Mouse (Mus musculus): ENCODE results near the gene Itk.
A peak's percentile ranks its signal among the peaks of the same experiment; 100 is the strongest.
"Not testable (repeated sequence)": the region's sequence is repeated elsewhere in the genome, so short reads cannot be mapped to it uniquely, and the experiment has no call there.

The Itk gene

DNA sequence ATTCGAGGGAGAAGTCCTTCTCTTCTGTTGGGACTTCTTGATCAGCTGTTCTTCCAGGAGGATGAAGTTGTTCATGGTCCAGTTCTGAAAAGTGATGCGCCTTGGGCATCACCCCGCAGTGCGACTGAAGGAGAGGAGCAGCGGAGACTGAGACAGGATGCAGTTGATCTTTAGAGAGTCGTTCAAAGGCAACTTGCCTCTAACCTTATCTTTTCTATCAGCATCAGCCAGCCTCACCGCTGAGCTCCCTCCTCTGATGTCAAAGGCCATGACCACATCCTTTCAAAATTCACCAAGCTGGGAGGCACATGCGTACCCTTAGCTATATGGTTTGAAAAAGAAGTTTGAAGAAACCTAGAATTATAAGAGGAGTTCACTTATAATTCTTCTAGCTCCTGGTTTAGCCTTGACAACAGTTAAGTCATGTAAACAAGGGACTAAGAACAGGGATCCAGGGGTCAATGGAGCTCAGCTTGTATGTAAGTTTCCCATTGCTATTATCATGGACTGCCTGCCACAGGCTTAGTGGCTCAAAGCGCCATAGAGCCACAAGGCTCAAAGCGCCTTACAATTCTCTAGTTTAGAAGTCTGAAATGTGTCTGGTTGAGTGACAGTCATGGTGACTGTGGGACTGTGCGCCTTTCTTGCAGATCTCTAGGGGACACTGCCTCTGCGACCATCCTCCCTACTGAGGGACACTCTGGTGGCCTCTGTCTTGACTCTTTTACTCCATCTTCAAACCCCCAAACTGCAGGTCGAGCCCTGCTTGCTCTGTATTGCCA lies at the start of gene Itk:
Gene Itk (minus strand): TSS at position 180 of the 782 bp plus-strand sequence.
- DNase-seq (ENCODE audit: low read depth in 1 of 2, low spot score in 2 of 2) = no peak

GRCm38 (mm10) chr11:46437459-46438000 lies 48.2 kb upstream of the Itk start:
- DNase-seq (ENCODE audit: low read depth in 1 of 2, low spot score in 2 of 2) = no peak

GRCm38 (mm10) chr11:46436760-46437458 lies 47.6 kb upstream of the Itk start, which contains the start of gene Med7:
Med7 (plus strand) TSS chr11:46436925.
- peak; percentile 81 to 86 for DNase-seq (ENCODE audit: low read depth in 1 of 2, low spot score in 2 of 2)

- DNase-seq (ENCODE audit: low read depth in 1 of 2, low spot score in 2 of 2) = no peak
Measured at GRCm38 (mm10) chr11:46435363-46435762, 46.0 kb upstream of the Itk start.

DNA sequence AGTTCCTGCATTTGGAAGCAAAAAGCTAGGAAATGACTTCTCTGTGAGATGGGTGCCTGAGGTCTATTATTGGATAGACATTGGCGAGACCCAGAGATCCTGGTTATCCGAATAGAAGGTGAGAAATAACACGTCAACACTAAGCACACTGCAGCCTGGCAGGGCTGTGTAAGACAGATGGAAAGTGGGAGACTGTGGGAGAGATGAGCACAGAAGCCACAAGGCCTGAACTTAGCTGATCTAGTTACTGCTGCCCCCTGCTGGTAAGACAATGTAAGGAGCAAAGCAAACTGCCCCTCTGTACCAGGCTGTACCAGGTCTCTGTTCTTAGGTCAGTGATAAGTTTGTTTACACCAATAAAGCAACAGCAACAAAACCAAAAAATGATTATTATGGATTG lies 41.8 kb upstream of the Itk start:
- DNase-seq (ENCODE audit: low read depth in 1 of 2, low spot score in 2 of 2) = peak in 1 of 2 experiments; percentile 41

DNA sequence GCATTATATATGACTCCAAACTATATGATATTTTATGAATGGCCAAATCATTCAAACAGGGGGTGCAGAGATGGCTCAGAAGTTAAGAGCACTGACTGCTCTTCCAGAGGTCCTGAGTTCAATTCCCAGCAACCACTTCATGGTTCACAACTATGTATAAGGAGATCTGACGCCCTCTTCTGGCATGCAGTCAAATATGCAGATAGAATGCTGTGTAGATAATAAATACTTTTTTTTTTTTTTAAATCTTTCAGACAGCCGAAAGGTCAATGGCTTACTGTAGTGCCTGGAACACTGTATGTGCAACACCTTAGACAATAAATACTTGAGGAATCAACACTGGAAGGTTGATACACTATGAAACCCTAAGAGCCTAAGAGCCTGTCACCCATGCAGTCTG lies 40.8 kb upstream of the Itk start:
- no peak for DNase-seq (ENCODE audit: low read depth in 1 of 2, low spot score in 2 of 2)

DNA sequence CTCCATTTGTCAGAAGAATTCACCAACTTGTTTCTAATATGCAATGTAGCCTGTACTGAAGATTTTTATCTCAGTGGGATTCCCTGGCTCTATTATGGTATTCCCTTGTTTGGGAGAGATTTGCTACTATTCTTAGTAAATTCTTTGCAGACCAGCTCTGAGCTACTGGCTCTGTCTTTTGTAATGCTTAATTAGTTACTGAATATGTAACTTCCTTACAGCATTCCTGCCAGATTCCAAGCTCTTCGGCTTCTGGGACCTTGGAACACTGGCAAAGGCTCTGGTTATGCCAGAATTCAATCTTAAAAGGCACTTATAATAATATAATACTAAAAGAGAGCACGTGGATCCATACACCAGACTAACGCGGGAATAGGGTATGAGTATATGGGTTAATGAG lies 38.8 kb upstream of the Itk start:
- not testable (repeated sequence) for DNase-seq (ENCODE audit: low read depth in 1 of 2, low spot score in 2 of 2)

- DNase-seq (ENCODE audit: low read depth in 1 of 2, low spot score in 2 of 2) = no peak
Measured at GRCm38 (mm10) chr11:46421086-46421888, 32.0 kb upstream of the Itk start.

DNA sequence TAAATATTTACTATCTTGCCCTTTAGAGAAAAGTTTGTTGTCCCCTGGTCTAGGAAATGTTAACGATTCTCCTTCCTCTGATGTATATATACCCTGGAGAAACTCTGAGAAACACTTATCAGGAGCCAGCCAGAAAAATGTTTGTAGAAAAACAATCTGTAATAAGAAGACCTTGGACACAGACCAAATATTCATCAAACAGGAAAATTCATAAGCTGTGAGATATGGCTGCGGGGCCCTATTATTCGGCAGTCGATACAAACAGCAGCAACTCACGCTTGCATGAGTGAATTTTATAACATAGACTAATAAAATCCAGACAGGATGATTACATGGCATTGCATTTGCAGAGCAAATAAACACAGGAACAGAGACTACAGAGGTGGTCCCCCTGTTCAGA lies 29.5 kb upstream of the Itk start:
- DNase-seq (ENCODE audit: low read depth in 1 of 2, low spot score in 2 of 2) = no peak

- DNase-seq (ENCODE audit: low read depth in 1 of 2, low spot score in 2 of 2) = no peak
Measured at GRCm38 (mm10) chr11:46418438-46418837, 29.1 kb upstream of the Itk start.

GRCm38 (mm10) chr11:46410018-46410563 lies 20.8 kb upstream of the Itk start:
- no peak for DNase-seq (ENCODE audit: low read depth in 1 of 2, low spot score in 2 of 2)

- DNase-seq (ENCODE audit: low read depth in 1 of 2, low spot score in 2 of 2) = no peak
Measured at GRCm38 (mm10) chr11:46406721-46407120, 17.4 kb upstream of the Itk start.

DNA sequence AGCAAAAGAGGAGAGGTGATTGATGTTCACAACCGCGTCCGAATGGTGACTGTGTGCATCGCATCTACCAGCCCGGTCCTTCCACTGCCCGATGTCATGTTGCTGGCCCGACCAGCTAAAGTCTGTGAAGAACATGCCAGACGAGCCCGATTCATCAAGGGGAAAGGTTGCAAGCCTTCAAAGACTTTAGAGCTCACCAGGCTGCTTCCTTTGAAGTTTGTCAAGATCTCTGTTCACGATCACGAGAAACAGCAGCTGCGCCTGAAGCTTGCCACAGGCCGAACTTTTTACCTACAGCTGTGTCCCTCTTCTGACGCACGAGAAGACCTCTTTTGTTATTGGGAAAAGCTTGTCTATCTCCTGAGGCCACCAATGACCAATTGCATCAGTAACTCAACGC lies 15.7 kb upstream of the Itk start:
- DNase-seq (ENCODE audit: low read depth in 1 of 2, low spot score in 2 of 2) = no peak

DNA sequence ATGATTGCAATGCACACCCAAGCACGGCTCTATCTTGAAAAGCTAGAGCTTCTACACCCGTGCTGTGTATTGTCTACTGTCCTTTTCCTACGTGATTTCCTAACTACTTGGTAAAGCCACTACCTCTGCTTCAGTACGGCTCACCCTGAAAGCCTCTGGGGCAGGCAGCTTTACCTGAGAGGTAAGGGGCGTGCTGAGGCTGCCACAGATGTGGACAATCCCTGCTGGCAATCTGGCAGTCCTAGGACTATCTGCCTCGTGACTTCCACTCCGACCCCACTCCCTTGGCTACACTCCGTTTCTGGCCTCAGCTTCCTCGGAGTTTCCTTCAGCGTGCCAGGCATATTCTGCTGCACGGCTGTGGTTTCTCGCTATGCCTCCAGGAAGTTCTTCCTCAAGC lies 12.2 kb upstream of the Itk start:
- DNase-seq (ENCODE audit: low read depth in 1 of 2, low spot score in 2 of 2) = no peak

- no peak for DNase-seq (ENCODE audit: low read depth in 1 of 2, low spot score in 2 of 2)
Measured at GRCm38 (mm10) chr11:46398933-46399383, 9.6 kb upstream of the Itk start.

DNA sequence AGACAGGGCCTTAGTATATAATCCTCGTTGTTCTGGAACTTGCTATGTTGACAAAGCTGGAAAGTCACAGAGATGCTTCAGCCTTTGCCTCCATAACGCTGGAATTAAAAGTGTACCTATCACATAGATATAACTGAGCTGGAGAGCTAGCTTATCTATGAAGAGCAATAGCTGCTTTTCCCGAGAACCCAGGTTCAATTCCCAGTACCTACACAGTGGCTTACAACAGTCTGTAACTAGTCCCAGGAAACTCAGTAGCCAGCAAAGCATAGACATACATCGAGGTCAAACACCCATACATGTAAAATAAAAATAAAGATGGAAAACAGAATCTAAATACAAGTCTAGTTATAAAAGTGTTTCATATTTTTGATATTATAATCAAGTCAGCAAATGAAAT lies 9.2 kb upstream of the Itk start:
- no peak for DNase-seq (ENCODE audit: low read depth in 1 of 2, low spot score in 2 of 2)

GRCm38 (mm10) chr11:46397900-46398299 lies 8.6 kb upstream of the Itk start:
- DNase-seq (ENCODE audit: low read depth in 1 of 2, low spot score in 2 of 2) = no peak

- DNase-seq (ENCODE audit: low read depth in 1 of 2, low spot score in 2 of 2) = no peak
Measured at GRCm38 (mm10) chr11:46396860-46397179, 7.5 kb upstream of the Itk start.

DNA sequence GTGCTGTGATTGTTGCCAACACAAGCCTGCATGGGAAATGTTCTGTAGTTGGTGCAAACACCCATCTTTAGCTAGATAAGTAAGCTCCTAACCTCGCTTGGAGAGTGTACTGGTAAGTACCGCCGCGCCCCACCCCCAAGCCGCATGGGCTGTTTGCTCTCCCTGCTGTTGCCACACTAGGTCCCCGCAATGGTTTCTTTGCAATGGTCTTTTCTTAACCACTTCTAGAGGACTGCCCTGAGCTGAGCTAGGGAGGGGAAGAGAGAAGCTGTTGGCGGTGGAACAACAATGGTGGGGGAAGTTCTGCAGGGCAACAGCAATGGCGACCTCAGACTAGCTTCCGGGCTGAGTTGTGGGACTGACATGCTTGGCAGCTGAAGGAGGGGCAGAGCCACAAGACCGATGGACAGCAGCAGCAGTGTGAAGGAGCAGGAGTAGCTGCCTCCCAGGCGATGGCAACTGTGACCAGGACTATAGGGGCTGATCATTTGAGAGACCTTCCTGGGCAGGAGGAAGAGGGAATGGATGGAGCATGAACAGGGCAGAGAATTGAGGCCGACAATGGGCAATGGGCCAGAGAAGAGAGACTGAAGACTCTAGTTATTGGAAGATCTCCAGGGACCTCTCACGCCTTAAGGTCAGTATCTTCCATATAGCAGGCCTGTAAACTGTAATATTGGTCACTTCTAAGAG lies 7.0 kb upstream of the Itk start, which contains the start of gene Fam71b:
Gene Fam71b (plus strand): TSS at position 393 of the 693 bp plus-strand sequence.
- DNase-seq (ENCODE audit: low read depth in 1 of 2, low spot score in 2 of 2) = no peak

DNA sequence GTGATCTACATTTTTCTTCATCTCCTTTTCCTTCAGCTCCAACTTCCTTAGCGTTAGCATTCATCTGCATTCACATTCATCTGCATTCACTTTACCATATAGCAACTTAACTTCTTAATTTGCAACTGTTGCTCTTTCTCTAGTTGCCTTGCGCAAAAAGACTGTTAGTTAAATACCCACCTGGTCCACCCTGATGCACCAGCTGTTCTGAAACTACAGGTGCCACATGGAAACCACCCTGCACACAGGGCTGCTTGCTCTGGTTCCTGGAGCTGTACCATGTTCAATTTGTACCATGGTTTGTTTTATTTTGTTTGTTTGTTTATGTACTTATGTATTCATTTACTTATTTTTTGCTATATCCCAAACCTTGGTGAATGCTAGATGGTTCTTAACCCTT lies 6.4 kb upstream of the Itk start:
- DNase-seq (ENCODE audit: low read depth in 1 of 2, low spot score in 2 of 2) = no peak

DNA sequence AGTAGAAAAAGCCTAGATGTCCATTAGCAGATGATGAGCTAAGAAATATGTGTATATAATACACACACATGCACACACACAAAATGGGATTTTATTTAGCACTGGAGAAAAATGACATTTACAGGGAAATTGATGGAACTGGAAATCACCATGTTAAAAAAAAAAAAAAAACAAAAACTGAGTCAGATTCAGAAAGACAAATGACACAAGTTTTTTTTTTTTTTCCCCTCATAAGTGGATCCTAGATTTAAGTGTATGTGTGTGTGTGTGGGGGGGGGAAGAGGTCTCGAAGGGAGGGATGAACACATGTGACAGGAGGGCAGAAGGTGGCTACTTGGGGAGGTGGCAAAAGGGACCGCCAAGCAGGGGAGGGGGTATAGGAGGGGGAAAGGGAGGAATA lies 5.8 kb upstream of the Itk start:
- no peak for DNase-seq (ENCODE audit: low read depth in 1 of 2, low spot score in 2 of 2)
